26 mouse cellular contexts compared by ENCODE assay signal in genomic region chr10:11233208-11233607, GRCm38 (mm10). TPM values are rescaled to one million over a fixed set of nuclear protein-coding genes. Genes with fewer than 3 reads are reported as not detected.
DNase-seq lines count a peak whose midpoint lies in the region; ATAC-seq and TF ChIP-seq lines count a peak whose summit lies in the region.
"Had no signal": no experiment of that assay in that cellular context is flagged by ENCODE, and none has a peak within 500 bp of the region (broad histone marks: within the 10 kb centered on the region; RNA-seq: fewer than 3 reads in every experiment).

No protein-coding gene starts in this region.

- TF ChIP-seq EP300 in lung, postnatal 0 days (IDR thresholded peaks at IDR 0.05), result peak; percentile 25; the same call in 1 of the 2 replicates

- H3K36me3 ChIP-seq in heart, embryonic 12.5 days, result no peaks in the 10 kb centered on the region
- H3K36me3 ChIP-seq in heart, embryonic 11.5 days (ENCODE audit: control insufficient read depth, insufficient read depth, low read length), result no peaks in the 10 kb centered on the region
- no peaks in the 10 kb centered on the region for H3K36me3 ChIP-seq in heart, embryonic 15.5 days
- no peaks in the 10 kb centered on the region for H3K36me3 ChIP-seq in lung, postnatal 0 days (ENCODE audit: insufficient read depth, low read length)
- H3K36me3 ChIP-seq: embryonic facial prominence, embryonic 10.5 days; embryonic facial prominence, embryonic 13.5 days; forebrain, embryonic 10.5 days; hindbrain, embryonic 12.5 days; hindbrain, embryonic 15.5 days had no signal

- no peak for DNase-seq in heart, adult 9 months (ENCODE audit: low spot score in 2 of 2)
- peak; percentile 16 for DNase-seq in lung, postnatal 0 days (ENCODE audit: low spot score)
- no peak for DNase-seq in lung, adult 18-20 months
- DNase-seq: adrenal gland, adult 8-10 months; adrenal gland, postnatal 25 days; cerebellum, adult 11-12 months; cerebellum, adult 8-10 months; cerebellum, postnatal 10 days; cerebellum, postnatal 36 days; embryo, embryonic 11 days; gastrocnemius, postnatal 10 days; heart, adult 18-20 months had no signal

- H3K9me3 ChIP-seq in heart, embryonic 12.5 days (replicated peaks), result no peaks in the 10 kb centered on the region
- H3K9me3 ChIP-seq in heart, embryonic 11.5 days (replicated peaks; ENCODE audit: control insufficient read depth, low read length), result no peaks in the 10 kb centered on the region
- H3K9me3 ChIP-seq in heart, embryonic 15.5 days (replicated peaks), result no peaks in the 10 kb centered on the region
- no peaks in the 10 kb centered on the region for H3K9me3 ChIP-seq in lung, postnatal 0 days (ENCODE audit: low read length)
- H3K9me3 ChIP-seq: embryonic facial prominence, embryonic 10.5 days; embryonic facial prominence, embryonic 13.5 days; forebrain, embryonic 10.5 days; forebrain, embryonic 13.5 days; hindbrain, embryonic 12.5 days; hindbrain, embryonic 15.5 days had no signal

- H3K4me2 ChIP-seq in heart, embryonic 12.5 days, result no peak overlapping the region
- H3K4me2 ChIP-seq in heart, embryonic 11.5 days, result no peak overlapping the region
- no peak overlapping the region for H3K4me2 ChIP-seq in heart, embryonic 15.5 days
- H3K4me2 ChIP-seq in lung, postnatal 0 days (replicated peaks; ENCODE audit: low read depth, low read length), result no peak overlapping the region
- H3K4me2 ChIP-seq: embryonic facial prominence, embryonic 13.5 days; forebrain, embryonic 13.5 days; hindbrain, embryonic 12.5 days; hindbrain, embryonic 15.5 days had no signal

- ATAC-seq in heart, embryonic 12.5 days (ENCODE audit: insufficient number of reproducible peaks, low FRiP score), result no peak
- ATAC-seq in heart, embryonic 11.5 days (replicated peaks; ENCODE audit: insufficient number of reproducible peaks, low FRiP score, low TSS enrichment), result no peak
- ATAC-seq in heart, embryonic 15.5 days (replicated peaks; ENCODE audit: insufficient number of reproducible peaks, insufficient read depth, low FRiP score, low read depth), result peak; percentile 55; the same call in 1 of the 2 replicates
- no peak for ATAC-seq in lung, postnatal 0 days
- 0 out of 2 replicates have a peak, but pooled peaks have one; percentile 39 for ATAC-seq in erythroid progenitor cell, adult 5-6 weeks (replicated peaks; ENCODE audit: low FRiP score, poor library complexity, severe bottlenecking)
- ATAC-seq: activated CD4-positive, CD25-positive, alpha-beta regulatory T cell, adult 4 months; forebrain, embryonic 13.5 days; forebrain, embryonic 16.5 days; intestine, postnatal 0 days had no signal

- H3K9ac ChIP-seq in heart, embryonic 12.5 days, result no peak overlapping the region
- no peak overlapping the region for H3K9ac ChIP-seq in heart, embryonic 11.5 days (ENCODE audit: low read depth, low read length)
- H3K9ac ChIP-seq in heart, embryonic 15.5 days, result no peak overlapping the region
- no peak overlapping the region for H3K9ac ChIP-seq in lung, postnatal 0 days (replicated peaks; ENCODE audit: low read depth)
- H3K9ac ChIP-seq: embryonic facial prominence, embryonic 13.5 days; forebrain, embryonic 13.5 days; hindbrain, embryonic 12.5 days; hindbrain, embryonic 15.5 days had no signal

- peak overlapping the region; percentile 40; the same call in 1 of the 2 replicates for H3K27ac ChIP-seq in heart, embryonic 12.5 days (ENCODE audit: poor library complexity, severe bottlenecking)
- no peak overlapping the region; the same call in 1 of the 2 replicates for H3K27ac ChIP-seq in heart, embryonic 11.5 days (ENCODE audit: low read depth, low read length)
- peak overlapping the region; percentile 55 for H3K27ac ChIP-seq in heart, embryonic 15.5 days
- no peak overlapping the region for H3K27ac ChIP-seq in lung, postnatal 0 days (ENCODE audit: low read length)
- H3K27ac ChIP-seq: embryonic facial prominence, embryonic 10.5 days; embryonic facial prominence, embryonic 13.5 days; forebrain, embryonic 10.5 days; forebrain, embryonic 13.5 days; hindbrain, embryonic 12.5 days; hindbrain, embryonic 15.5 days had no signal

- WGBS in heart, embryonic 12.5 days, result 24% methylated on average over 3 of the region's 3 CpGs
- 33% methylated on average over 3 of the region's 3 CpGs for WGBS in heart, embryonic 11.5 days (ENCODE audit: insufficient replicate concordance)
- WGBS in heart, embryonic 15.5 days, result 23% methylated on average over 3 of the region's 3 CpGs
- 39% methylated on average over 3 of the region's 3 CpGs for WGBS in lung, postnatal 0 days

- no peaks in the 10 kb centered on the region for H3K27me3 ChIP-seq in heart, embryonic 12.5 days (replicated peaks)
- no peaks in the 10 kb centered on the region for H3K27me3 ChIP-seq in heart, embryonic 11.5 days (ENCODE audit: control insufficient read depth, insufficient read depth, low read length)
- no peaks in the 10 kb centered on the region for H3K27me3 ChIP-seq in heart, embryonic 15.5 days
- H3K27me3 ChIP-seq in lung, postnatal 0 days (replicated peaks; ENCODE audit: insufficient read depth, low read length), result no peaks in the 10 kb centered on the region
- H3K27me3 ChIP-seq: embryonic facial prominence, embryonic 13.5 days; forebrain, embryonic 13.5 days; hindbrain, embryonic 12.5 days; hindbrain, embryonic 15.5 days had no signal

- no peak overlapping the region for H3K4me3 ChIP-seq in heart, embryonic 12.5 days
- H3K4me3 ChIP-seq in heart, embryonic 11.5 days (ENCODE audit: low read depth, low read length), result no peak overlapping the region
- H3K4me3 ChIP-seq in heart, embryonic 15.5 days, result no peak overlapping the region
- no peak overlapping the region for H3K4me3 ChIP-seq in lung, postnatal 0 days (ENCODE audit: low read depth, low read length)
- H3K4me3 ChIP-seq: embryonic facial prominence, embryonic 10.5 days; embryonic facial prominence, embryonic 13.5 days; erythroblast, embryonic 14.5 days; forebrain, embryonic 10.5 days; forebrain, embryonic 13.5 days; hindbrain, embryonic 12.5 days; hindbrain, embryonic 15.5 days had no signal

- no peak for TF ChIP-seq CTCF in lung, postnatal 0 days (IDR thresholded peaks at IDR 0.05)

- H3K4me1 ChIP-seq in heart, embryonic 12.5 days (replicated peaks), result peaks cover 7% of the 10 kb centered on the region
- H3K4me1 ChIP-seq in heart, embryonic 11.5 days (ENCODE audit: control insufficient read depth, insufficient read depth, low read length), result peaks cover 11% of the 10 kb centered on the region
- H3K4me1 ChIP-seq in heart, embryonic 15.5 days (replicated peaks), result peaks cover 13% of the 10 kb centered on the region
- peaks cover 4% of the 10 kb centered on the region; the same call in 1 of the 2 replicates for H3K4me1 ChIP-seq in lung, postnatal 0 days (ENCODE audit: insufficient read depth, low read depth, low read length)
- H3K4me1 ChIP-seq: embryonic facial prominence, embryonic 10.5 days; forebrain, embryonic 10.5 days; forebrain, embryonic 13.5 days; hindbrain, embryonic 12.5 days; hindbrain, embryonic 15.5 days had no signal

RNA-seq across cellular contexts. Expression of gene Fbxo30, which starts 47.9 kb away (rescaled TPM):
- polyA plus RNA-seq in heart, embryonic 12.5 days (2016; fragmentation: Nextera tagmentation; extraction: Ambion mirVana), result 48.8 and 54.0 TPM in 2 replicates
- 33.6 and 39.0 TPM in 2 replicates for polyA plus RNA-seq in heart, embryonic 11.5 days (2014; fragmentation: Nextera tagmentation; extraction: Ambion mirVana)
- polyA plus RNA-seq in heart, embryonic 15.5 days (2015; fragmentation: Nextera tagmentation; extraction: Ambion mirVana), result 31.1 and 32.1 TPM in 2 replicates
- 17.2 and 17.8 TPM in 2 replicates for polyA plus RNA-seq in lung, postnatal 0 days (2015; fragmentation: Nextera tagmentation; extraction: Ambion mirVana)
- total RNA-seq in erythroid progenitor cell, adult 5-6 weeks (2015; ENCODE audit: low replicate concordance), result 46.5 and 62.9 TPM in 2 replicates
- total RNA-seq in erythroid progenitor cell, adult 5-6 weeks (2017; ENCODE audit: low replicate concordance), result 56.7 and 89.3 TPM in 2 replicates

Comparison
In these comparisons a context has a peak if more than half of its experiments do, and no peak if none do; other contexts are left out.
1. ATAC-seq: peak in heart, embryonic 15.5 days (single experiment) and erythroid progenitor cell, adult 5-6 weeks (single experiment); none in heart, embryonic 12.5 days (single experiment), heart, embryonic 11.5 days (single experiment) and lung, postnatal 0 days (single experiment).
2. H3K27ac ChIP-seq: peak in heart, embryonic 12.5 days (single experiment) and heart, embryonic 15.5 days (single experiment); none in heart, embryonic 11.5 days (single experiment) and lung, postnatal 0 days (single experiment).